Mouse (Mus musculus) myocyte (in vitro differentiated cells): ENCODE measurements around the gene Hhipl1.

Experiments used
- CEBPB ChIP-seq: IDR thresholded peaks from 2 replicates; pipeline ENCODE4 v1.6.1; 2011; ENCODE audit warnings: mild to moderate bottlenecking, moderate library complexity; ENCODE audit not compliant: poor library complexity, insufficient read depth, severe bottlenecking
- E2F4 ChIP-seq: IDR thresholded peaks from one replicate; pipeline ENCODE4 v1.6.1; 2011; ENCODE audit warnings: mild to moderate bottlenecking, control low read depth, moderate library complexity; ENCODE audit not compliant: insufficient read depth
- MAX ChIP-seq: IDR thresholded peaks from one replicate; pipeline ENCODE4 v1.6.1; 2011; ENCODE audit warnings: low read depth, mild to moderate bottlenecking, control low read depth
- MYOD1 ChIP-seq, 3 experiments: IDR thresholded peaks; one replicate each; pipeline ENCODE4 v1.6.1; 2011; ENCODE audit warnings: control low read depth in 2 of 3, low read depth in 2 of 3, mild to moderate bottlenecking in 2 of 3, moderate library complexity in 1 of 3; ENCODE audit not compliant: insufficient read length in 2 of 3, control insufficient read depth in 1 of 3
- MYOG ChIP-seq, 3 experiments: IDR thresholded peaks; one replicate each; pipeline ENCODE4 v1.6.1; 2011; ENCODE audit warnings: control low read depth in 2 of 3, low read depth in 2 of 3, mild to moderate bottlenecking in 2 of 3; ENCODE audit not compliant: insufficient read length in 2 of 3, control insufficient read depth in 1 of 3, insufficient read depth in 1 of 3
- POLR2A ChIP-seq: IDR thresholded peaks from one replicate; pipeline ENCODE4 v1.6.1; 2011; ENCODE audit warnings: low read depth, mild to moderate bottlenecking, control low read depth, moderate library complexity; ENCODE audit not compliant: insufficient read length
- POLR2AphosphoS2 ChIP-seq: IDR thresholded peaks from one replicate; pipeline ENCODE4 v1.6.1; 2011; ENCODE audit warnings: low read depth, control low read depth; ENCODE audit not compliant: insufficient read length
- REST ChIP-seq: IDR thresholded peaks from one replicate; pipeline ENCODE4 v1.6.1; 2011; ENCODE audit warnings: mild to moderate bottlenecking, control low read depth, moderate library complexity; ENCODE audit not compliant: insufficient read depth, insufficient read length
- SRF ChIP-seq: IDR thresholded peaks from one replicate; pipeline ENCODE4 v1.6.1; 2011; ENCODE audit warnings: low read depth; ENCODE audit not compliant: control insufficient read depth, insufficient read length
- TCF12 ChIP-seq: IDR thresholded peaks from one replicate; pipeline ENCODE4 v1.6.1; 2011; ENCODE audit warnings: mild to moderate bottlenecking, control low read depth; ENCODE audit not compliant: poor library complexity, insufficient read depth, severe bottlenecking
- TCF3 ChIP-seq: IDR thresholded peaks from one replicate; pipeline ENCODE4 v1.6.1; 2011; ENCODE audit warnings: low read depth, control low read depth; ENCODE audit not compliant: insufficient read length
- USF1 ChIP-seq: IDR thresholded peaks from one replicate; pipeline ENCODE4 v1.6.1; 2011; ENCODE audit warnings: low read depth, mild to moderate bottlenecking, control low read depth, moderate library complexity

- TF ChIP-seq POLR2A (no peak), MAX (no peak), E2F4 (no peak), MYOG (IDR thresholded peaks at IDR 0.05; ENCODE audit: control insufficient read depth in 1 of 3, insufficient read depth in 1 of 3, insufficient read length in 2 of 3, low read depth in 2 of 3) (no peak), CEBPB (no peak), USF1 (no peak), TCF12 (no peak), POLR2AphosphoS2 (no peak), TCF3 (no peak), MYOD1 (IDR thresholded peaks at IDR 0.05; ENCODE audit: control insufficient read depth in 1 of 3, insufficient read length in 2 of 3, low read depth in 2 of 3) (no peak), SRF (no peak), REST (no peak)
Measured at GRCm38 (mm10) chr12:108274313-108274595, 31.8 kb upstream of the Hhipl1 start.
